Mouse (Mus musculus): ENCODE results near the gene Vmn1r70. TPM values are rescaled to one million over a fixed set of nuclear protein-coding genes. Genes with fewer than 3 reads are reported as not detected.

Gene Vmn1r70
- polyA plus RNA-seq (2012; rRNA removed): not detected in 2 replicates

DNA sequence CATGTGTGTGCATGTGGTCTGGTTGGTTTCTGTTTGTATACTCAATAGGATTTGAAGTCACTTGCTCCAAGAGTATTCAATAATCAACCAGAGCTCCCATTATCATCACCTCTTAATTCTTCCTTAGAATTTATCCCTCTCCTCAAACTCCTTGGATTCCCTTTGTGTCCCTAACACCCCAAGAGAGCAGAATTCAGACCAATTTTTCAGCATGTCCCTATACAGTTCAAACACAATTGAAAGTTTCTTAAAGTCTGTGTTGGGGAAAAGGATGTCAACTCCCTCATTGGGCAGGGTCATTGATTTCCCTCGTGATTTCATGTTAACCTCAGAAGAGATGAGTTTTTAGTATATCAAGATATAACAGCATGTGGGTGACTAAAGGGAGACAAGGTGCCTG lies at the start of gene Vmn1r70:
TSS of gene Vmn1r70 (plus strand) at position 301 of the 400 bp plus-strand sequence.
- no peak for DNase-seq (ENCODE audit: low read depth)
- no peak for TF ChIP-seq POLR2A (IDR thresholded peaks at IDR 0.05; ENCODE audit: borderline replicate concordance, extremely low read depth, insufficient read depth, insufficient read length, poor library complexity, severe bottlenecking)

DNA sequence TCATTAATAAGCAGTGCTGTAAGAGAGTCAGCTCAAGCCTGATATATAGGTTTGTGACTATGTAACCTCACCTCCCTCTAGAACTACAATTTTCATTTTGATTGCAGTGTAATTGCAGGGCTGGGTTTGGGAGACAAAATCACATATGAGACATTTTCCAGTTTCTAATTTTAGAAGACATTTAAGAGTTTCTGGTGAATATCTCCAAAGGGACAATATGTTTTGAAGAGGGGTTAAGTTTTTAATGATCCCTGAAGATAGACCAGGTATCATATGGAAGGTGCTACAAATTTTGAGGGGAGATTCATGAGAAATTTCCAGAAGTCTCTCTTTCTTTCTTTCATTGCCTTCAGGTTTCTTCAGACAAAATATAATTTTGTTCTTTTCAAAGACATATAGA lies 17.8 kb upstream of the Vmn1r70 start, which contains the start of gene Vmn1r69:
TSS of gene Vmn1r69 (minus strand) at position 101 of the 400 bp plus-strand sequence.
- DNase-seq (ENCODE audit: low read depth): no peak
- TF ChIP-seq CTCF (IDR thresholded peaks at IDR 0.05; ENCODE audit: borderline replicate concordance, extremely low read depth, insufficient read depth, insufficient read length) (no peak), POLR2A (IDR thresholded peaks at IDR 0.05; ENCODE audit: borderline replicate concordance, extremely low read depth, insufficient read depth, insufficient read length, poor library complexity, severe bottlenecking) (no peak)

Other genes starting within 250 kb of the Vmn1r70 start
- not detected in 2 replicates for gene Vmn1r67, start 188.2 kb upstream of the Vmn1r70 start, polyA plus RNA-seq (2012; rRNA removed)
- gene Zik1, start 136.1 kb upstream of the Vmn1r70 start, polyA plus RNA-seq (2012; rRNA removed): 28.8 and 32.2 TPM in 2 replicates
- gene Vmn1r68, start 73.0 kb upstream of the Vmn1r70 start, polyA plus RNA-seq (2012; rRNA removed): not detected in 2 replicates
- gene Vmn1r69, start 17.9 kb upstream of the Vmn1r70 start, polyA plus RNA-seq (2012; rRNA removed): not detected in 2 replicates
- not detected in 2 replicates for gene Nlrp4b, start 56.3 kb downstream of the Vmn1r70 start, polyA plus RNA-seq (2012; rRNA removed)
- gene Vmn1r71, start 122.8 kb downstream of the Vmn1r70 start, polyA plus RNA-seq (2012; rRNA removed): not detected in 2 replicates